Mouse (Mus musculus) lung, postnatal 10 days (tissue): Measurements from ENCODE around the gene Fam155a.

Experiments
- DNase-seq: peaks from one replicate; pipeline ENCODE4 v3.0.0; 2021

The Fam155a gene

DNA sequence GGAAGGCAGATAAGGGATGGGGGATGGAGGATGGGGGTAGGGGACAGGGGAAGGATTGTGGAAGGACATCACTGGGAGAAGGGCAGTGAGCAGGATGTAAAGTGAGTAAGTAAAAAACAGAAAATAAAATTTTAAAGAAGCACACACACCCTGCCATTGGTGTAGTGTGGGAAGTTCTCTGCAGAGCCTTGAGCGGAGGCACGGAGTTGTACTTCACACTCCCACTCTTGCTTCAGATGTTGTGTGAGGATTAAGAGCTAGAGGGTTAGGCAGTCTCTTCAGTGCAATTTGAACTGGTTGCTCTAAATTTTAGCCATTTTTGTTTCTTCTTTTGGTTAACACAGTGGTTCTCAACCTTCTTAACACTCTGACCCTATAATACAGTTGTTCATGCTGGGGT, 114.1 kb downstream of the Fam155a start:
- DNase-seq = no peak

DNA sequence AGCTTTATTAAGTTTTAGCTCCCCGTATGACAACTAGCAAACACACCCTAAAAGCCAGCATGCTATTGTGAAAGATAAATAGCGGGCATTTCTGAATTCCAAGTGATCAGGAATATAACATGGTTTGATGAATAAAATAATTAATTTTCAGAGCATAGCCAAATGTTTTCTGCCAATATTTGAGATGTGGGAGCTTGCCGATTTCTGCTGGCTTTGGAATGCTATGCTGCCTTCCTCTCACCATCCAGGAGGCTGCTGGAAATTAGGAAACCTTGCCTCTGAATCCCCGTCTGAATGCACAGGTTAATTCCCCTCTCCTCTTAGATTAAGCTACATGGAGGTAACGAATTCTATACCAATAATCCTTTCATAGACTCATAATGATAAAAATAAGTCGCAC, 116.1 kb downstream of the Fam155a start:
- DNase-seq = no peak

DNA sequence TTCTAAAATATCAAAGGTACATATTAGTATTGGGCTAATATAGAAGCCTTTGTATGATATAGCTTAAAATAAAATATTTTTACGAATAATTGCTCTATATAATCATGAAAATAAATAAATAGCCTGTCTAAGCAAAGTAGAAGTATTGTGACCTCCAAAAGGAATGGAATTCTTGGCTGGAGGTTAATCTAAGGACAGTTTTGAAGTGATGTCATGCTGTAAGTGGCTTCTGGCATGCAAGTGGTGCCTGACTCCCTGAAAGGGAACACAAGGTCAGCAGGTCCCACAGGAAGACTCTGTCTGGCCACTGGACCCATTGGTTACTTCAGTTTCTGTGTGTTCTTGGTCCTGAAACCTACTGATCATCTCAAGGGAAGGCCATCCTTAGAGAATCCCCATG, 117.3 kb downstream of the Fam155a start:
- DNase-seq = no peak

DNA sequence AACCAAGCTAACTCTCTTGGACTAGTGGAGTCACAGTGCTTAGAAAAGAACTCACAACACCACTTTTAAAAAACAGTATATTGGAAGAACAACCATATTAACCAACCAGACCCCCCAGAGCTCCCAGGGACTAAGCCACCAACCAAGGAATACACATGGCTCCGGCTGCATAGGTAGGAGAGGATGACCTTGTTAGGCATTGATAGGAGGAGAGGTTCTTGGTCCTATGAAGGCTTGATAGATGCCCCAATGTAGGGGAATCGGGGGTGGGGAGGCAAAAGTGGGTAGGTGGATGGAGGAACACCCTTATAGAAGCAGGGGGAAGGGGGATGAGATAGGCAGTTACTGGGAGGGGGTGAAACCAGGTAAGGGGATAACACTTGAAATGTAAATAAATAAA, 132.8 kb downstream of the Fam155a start:
- DNase-seq = no peak

DNA sequence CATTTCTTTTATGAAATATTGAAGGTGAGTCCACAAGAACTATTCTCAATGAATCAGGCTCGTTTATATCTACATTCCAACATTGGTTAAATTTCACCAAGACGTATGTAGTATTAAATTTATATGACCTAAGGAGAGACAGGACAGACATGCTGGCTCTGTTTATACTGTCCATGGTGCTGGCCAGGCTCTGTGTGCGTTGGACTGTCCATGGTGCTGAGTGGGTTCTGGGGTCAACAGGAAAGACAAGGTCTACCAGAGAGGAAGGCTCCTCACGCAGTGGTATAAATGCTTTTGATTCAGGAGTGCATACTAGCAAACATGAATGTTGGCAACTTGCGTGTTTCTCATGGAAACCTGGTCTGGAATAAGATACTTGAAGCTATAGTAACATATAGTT, 135.7 kb downstream of the Fam155a start:
- peak; percentile 37 for DNase-seq

DNA sequence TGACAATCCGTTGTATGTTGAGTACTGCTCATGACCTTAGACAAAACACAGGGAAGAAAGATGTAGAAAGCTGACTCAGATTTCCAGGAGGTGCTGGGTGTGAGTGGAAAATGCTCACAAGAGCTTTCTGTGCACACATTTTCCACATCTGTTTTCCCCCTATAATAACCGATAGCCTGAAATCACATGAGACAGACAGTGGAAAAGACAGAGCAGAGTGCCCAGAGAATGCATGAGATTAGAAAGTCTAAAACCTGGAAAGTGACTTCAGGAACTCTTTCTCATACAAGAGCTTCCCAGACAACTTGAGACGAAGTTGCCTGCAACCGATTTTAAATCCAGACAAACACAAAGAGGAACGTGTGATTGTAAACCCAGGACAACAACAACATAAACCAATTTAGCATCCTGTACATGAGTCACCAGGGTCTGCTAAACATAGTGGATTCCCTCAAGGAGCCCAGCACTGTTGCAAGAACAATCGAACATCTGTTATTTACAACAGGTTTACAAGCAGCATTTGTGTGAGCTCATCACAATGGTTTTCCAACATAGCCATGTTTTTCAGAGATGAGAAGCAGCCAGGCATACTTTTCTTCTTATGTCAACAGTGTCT, 163.8 kb downstream of the Fam155a start:
- no peak for DNase-seq

DNA sequence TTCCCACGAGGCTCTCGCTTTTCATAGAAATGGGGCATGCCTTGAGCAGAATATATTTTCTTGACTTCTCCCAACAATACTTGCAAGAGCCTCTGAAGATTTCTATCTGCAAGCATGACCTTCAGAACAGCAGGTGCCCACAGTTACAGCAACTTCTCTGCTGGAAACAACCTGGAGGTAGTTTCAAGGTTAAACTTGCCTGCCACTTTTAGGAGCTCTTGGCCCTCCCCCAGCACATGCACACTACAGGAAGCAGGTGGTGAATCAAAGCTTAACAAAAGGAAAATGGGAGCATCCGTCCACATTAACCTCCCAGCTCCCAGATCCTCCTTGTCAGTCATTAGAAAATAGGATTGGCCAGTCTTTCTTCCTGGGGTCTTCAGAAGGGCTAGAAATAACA, 175.0 kb downstream of the Fam155a start:
- DNase-seq = no peak

DNA sequence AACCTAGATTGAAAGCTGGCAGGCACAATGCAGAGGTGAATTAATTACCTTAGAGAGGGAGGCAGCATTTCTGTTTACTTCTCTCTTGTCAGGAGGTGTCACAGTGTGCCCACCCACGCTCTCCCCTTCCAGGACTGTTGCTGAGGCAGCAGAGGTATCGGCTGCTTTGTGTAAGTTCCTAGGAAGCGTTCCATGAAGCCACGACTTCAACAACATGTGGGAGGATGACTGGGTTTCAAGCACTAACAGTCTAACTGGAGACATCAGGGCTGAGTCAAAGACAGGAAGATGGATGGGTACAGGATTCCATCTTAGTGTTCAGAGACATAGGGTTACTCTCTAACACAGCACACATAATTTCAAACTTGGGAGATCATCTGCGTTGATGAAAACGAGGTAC, 189.1 kb downstream of the Fam155a start:
- no peak for DNase-seq

DNA sequence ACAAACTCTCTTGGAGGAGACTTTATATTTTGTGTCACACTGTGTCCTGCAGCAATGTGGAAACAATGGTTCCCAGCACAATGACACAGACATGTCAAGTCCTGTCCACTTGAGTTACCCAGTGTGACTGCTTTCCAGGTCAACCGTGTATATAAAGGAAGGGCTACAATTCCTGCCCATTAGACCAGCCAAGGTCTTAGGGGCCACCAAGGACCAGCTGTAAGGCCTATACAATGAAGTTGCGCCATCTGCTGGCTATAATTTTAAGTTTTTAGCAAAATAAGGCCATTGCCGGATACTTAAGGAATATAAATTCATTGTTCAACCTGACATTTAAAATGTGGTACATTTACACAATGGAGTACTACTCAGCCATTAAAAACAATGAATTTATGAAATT, 190.8 kb downstream of the Fam155a start:
- DNase-seq = peak; percentile 5

DNA sequence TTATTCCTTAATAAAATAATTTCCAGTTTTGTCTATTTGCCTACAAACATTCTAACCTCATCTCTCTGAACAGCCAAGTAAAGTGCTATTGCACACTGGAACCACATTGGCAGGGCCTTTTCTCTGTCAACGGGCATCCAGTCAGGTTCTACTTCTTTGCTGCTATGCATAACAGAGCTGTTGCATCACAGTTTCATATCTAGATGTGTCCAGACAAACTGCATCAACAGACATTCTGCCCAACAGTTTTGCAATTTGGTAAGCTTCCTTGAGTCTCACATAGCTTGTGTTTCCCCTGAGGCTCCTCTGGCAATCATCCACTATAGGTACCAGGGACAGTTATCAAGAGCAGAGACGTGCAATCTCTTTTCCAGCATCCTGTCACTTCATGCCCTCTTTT, 199.0 kb downstream of the Fam155a start:
- DNase-seq = no peak

DNA sequence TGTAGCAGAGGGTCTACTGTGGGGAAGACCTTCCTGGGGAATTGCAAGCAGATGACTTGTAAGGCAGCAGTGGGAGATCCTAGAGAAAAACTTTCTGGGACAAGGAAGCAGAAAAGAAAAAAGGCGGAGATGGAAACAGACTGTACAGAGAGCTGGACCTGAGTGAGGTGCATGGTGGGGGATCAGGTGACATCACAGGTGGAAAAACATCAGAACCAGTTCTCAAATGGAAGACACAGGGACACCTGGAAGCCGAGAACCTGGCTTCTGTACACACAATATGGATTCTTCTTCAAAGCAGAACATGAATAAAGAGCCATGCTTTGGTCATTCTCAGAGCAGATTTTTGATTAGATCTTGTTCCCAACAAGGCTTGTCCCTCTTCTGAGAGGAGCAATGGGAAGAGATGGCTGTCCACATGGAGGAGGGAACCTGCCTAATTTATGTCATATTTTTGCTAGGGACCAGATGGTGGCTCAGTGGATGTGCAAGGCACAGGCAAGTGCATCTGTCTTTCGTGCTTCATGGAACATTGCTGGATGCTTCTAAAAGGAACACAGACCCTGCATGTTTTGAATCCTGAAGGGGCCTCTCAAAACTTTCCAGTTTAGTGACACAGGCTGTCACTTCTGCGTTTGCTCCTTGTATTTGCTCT, 201.3 kb downstream of the Fam155a start:
- DNase-seq = no peak

DNA sequence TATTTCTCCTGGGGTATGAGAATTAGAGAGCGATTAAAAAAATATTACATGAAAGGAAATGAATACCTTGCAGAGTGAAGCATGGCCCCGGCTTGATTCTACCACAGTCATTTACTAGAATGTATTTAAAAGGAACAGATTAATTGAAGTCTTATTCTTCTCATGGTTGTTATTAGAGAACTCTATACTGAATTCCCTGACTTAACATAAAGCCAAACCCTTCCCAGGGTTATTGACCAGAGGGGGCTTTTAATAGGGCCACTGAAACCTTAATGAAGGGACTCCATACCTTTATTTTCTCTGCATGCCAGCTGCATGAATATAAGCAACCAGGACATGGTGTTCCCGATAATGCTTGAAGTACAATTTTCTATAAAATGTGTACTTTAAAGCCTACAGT, 221.8 kb downstream of the Fam155a start:
- no peak for DNase-seq

DNA sequence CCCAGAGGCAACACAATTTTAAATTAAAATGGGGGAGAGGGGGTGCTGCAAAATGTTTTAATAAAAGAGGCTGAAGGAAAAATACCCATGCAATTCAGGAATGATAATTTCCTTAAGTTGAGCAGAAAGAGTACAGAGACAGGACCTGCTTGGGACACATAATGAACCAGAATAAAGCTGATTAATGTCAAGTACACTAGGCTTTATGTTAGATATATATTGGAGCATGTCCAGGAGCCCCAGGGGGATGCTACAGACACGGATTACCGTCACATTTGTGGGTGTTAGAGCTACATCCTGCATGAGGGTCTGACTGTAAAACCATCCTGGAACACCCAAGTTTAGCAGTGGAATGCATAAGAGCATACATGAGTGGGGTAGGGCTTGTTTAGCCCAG, 223.4 kb downstream of the Fam155a start:
- DNase-seq = no peak

DNA sequence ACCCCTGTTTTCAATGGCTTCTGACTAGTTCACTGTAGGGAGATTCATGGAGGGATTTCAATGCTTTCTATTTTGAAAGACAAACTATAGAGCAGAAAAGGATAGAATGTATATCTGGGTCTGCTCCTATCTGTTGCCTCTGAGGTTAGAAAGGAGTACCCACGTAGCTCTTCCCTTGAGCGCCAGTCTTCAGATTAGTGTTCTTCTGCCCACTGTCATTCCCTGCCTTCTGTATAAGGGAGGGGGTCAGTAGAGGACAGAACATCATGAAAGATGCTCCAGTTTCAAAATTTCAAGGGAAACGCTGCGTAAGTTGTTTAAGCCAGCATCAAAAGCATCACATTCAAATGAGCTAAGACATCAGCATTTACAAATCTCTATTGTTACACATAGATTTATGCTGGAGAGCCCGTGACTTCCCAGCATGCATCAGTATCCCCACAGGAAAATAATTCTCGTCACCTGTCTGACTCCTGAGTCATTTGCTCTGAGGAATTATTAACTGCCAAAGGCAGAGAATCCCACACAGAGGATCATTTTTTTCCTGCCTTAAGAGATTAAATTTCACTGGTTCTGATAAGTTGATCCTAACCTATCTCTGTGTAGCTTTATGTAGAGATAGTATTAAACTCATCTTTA, 223.9 kb downstream of the Fam155a start:
- DNase-seq = no peak

DNA sequence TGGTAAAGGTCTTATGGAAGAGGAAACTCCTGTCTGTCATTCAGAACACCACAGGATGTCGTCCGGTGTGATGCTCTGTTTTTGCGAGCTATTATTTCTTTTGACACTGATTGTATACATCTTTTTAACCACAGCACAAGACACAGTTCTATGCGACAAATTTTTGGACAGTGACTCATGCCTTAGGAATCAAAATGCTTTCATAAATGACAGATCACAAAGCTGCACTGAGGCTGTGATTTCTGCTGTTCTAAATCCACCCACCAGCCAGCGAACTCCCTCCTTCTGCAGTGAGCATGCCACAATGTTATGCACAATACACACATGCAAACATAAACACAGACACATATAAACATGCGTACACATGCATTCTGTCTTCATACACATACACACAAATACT, 224.5 kb downstream of the Fam155a start:
- no peak for DNase-seq

DNA sequence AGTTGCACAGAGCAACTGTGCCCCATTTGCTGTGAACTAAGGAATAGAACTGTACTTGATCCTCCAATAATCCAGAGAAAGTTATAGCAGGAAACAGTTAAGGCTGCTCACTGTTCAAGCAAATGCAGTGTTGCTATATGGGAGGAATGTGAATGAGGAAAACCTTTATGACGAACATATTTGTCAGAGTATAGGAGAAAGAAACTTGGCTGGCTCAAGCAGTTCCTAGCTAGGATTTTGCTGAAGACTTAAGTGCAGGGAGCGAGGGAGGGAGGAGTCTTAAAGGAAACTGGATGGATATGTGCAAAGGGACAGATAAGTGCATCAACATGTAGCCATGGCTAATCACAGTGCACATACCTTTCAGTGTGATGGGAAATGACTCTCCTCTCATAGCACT, 225.3 kb downstream of the Fam155a start:
- no peak for DNase-seq

DNA sequence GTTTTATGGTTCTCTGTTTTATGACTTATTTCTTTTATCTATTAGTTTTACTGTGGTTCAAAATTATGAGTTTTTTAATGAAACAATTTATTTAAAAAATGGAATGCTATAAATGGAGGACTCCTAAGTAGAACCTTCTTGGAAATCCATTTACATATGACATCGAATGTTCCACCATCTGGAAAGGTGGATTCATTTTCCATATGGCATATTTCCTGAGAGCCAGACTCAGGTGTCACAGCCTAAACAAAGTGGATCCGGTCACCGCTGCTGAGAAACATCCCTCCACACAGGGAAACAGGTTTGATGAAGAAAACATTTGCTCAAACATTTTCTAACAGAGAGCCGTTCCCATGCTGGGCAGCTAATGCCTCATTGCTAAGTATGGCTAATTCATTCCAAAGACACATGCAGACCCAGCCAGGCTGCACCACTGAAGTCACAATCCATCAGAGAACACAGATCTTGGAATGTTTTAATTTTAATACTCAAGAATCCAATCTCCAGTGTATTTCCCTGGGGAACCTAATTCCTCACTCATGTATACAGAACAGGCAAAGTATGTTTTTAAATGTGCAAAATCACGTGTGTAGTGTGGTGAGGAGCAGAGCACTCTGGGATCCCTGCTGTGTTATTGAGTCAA, 235.1 kb downstream of the Fam155a start:
- no peak for DNase-seq

DNA sequence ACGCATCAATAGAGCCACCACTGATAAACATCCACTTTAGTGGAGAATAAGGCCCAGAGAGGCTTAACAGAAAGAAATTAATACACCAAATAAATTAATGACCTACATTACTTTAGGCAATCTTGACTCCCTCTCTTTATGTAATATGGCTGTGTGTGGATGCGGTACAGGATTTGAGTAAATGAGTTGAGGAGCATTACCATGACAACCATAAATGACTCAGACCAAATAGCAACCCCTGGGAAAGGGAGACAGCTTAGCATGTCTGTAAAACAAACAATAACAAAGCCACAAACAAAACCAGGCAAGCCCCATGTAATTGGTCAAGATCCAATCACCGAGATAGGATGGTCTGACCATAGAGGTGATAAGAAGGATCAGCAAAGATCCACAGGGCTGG, 244.4 kb downstream of the Fam155a start:
- DNase-seq = no peak

DNA sequence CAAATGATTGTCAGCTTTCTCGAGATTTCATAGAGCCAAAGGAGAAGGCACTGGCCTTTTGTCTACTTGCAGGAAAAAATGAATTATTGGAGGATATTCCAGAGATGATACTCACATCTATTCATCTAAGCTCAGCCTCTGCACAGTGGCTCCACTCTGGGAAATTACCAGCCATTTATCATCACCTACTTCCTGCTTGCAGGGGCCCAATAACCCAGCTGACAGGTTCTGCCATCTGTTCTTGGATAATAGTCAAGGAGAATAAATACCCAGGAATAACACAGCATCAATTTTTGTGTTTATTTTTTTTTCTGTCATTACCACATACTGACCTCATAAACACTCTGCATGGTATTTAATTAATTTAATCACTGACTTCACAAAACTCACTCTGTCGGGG, 249.4 kb downstream of the Fam155a start:
- DNase-seq = no peak

DNA sequence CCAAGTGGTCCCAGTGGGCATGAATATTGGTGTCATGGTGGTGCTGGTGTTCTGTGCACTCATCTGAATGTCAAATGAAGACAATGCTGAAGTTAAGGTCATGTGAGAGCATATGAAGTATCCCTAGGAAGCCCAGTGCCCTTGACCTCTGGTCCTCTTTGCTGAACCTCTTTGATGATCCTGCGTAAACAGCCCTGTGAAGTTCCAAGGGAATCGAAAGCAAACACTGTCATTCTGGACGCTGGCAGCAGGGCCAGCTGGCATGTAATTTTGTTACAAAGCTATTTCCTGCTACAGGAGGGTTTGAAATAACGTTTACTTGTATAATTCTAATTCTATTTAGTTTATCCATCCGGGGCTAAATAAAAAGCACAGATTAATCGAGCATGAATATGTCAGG, 270.2 kb downstream of the Fam155a start:
- peak; percentile 31 for DNase-seq

DNA sequence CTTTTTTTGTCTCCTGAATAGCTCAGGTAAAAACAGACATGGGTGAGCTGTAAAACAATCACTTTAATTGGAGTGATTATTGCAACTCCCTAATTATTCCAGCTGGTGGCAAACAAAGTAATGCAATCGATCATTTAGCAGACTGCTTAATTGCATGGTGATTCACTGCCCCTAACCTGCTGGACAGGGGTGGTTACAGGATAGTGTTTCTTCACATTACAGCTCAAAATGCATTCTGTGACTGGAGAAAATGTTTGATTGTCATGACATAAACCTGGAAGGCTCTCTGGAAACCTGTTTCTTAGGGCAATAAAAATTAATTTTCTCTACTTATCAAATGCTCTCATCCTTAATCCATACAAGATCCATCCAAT, 276.7 kb downstream of the Fam155a start:
- no peak for DNase-seq

DNA sequence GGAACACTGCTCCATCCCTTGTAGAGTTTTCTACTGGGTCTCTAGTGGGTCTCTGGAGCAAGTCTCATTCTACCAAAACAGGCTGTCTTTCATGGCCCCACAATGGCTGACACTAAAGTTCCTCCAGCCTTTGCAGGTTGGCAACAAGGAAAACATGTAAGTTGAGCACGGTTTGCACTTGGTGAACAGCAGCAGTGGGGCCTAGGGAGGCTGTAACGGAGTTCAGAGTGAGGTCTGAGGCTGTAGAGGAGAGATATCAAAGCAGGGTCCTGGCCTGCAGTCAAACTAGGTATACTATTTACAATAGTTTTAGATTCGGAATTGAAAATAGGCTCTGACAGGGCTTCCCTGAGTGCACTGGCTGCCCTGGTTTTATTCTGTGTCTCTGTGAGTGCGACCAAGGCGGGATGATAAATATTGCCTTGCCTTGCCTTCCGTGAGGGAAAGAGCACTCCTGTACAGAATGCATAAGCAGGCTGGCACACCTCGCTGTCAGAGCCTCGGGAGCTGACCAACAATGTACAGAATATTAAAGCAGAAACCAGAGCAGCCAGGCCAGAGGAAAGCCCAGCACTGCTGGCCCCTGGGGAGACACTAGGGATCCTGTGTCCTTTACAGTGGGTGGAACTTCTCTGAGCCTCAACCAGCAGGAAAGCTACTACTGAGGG, 277.3 kb downstream of the Fam155a start:
- no peak for DNase-seq

DNA sequence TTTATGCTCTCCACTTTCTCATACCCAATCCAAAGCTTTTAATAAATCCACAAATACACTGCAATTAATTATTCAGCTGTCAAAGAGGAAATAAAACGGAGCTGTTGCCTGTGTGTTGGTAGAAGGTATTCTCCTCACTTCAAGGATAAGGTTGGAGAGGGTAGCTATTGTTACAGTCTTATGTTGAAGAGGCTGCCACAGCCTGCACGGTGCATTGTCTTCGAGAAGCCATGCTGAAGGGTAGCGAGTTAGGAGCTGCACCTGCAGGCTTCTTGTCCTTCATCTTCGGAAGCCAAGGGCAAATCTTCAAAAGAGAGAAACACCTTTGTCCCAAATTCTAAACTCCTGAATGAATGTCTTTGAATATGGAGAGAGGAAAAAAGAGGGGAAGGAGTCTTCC, 288.4 kb downstream of the Fam155a start:
- DNase-seq = no peak

DNA sequence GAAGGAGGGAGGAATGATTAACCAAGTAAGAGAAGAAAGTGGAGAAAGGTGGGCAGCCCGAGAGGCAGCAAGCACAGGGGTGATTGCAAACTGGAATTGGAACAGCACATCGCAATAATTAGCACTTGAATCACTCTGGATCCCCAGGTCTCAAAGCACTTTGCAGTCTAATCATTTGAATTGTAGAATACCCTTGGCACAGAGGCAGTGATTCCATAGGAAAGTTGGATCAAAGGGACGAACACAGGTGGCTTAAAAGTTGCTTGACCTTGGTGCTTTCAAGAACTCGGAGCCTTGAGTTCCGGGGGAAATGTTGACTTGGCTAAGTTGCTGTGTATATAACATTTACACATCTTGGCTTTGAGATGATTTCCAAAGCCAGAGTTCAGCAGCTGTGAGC, 299.7 kb downstream of the Fam155a start:
- DNase-seq = no peak
